Mouse (Mus musculus) kidney, postnatal 14 days (tissue): ENCODE measurements around the gene Gm17535.
A peak's percentile ranks its signal among the peaks of the same experiment; 100 is the strongest.
"Not testable (repeated sequence)": the region's sequence is repeated elsewhere in the genome, so short reads cannot be mapped to it uniquely, and the experiment has no call there.

Source experiments
- DNase-seq: peaks from one replicate; pipeline ENCODE4 v3.0.0; 2022; ENCODE audit warnings: mixed read lengths

The Gm17535 gene

GRCm38 (mm10) chr9:3025653-3026052 is 8.7 kb upstream of the Gm17535 start:
- peak; percentile 93 for DNase-seq

DNA sequence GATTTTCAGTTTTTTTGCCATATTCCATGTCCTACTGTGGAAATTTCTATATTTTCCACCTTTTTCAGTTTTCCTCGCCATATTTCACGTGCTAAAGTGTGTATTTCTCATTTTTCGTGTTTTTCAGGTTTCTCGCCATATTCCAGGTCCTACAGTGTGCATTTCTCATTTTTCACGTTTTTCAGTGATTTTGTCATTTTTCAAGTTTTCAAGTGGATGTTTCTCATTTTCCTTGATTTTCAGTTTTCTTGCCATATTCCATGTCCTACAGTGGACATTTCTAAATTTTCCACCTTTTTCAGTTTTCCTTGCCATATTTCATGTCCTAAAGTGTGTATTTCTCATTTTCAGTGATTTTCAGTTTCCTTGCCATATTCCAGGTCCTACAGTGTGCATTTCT is 8.3 kb upstream of the Gm17535 start:
- peak; percentile 60 for DNase-seq

DNA sequence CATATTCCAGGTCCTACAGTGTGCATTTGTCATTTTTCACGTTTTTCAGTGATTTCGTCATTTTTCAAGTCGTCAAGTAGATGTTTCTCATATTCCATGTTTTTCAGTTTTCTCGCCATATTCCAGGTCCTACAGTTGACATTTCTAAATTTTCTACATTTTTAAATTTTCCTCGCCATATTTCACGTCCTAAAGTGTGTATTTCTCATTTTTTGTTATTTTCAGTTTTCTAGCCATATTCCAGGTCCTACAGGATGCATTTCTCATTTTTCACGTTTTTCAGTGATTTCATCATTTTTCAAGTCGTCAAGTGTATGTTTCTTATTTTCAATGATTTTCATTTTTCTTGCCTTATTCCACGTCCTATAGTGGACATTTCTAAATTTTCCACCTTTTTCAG is 7.7 kb upstream of the Gm17535 start:
- DNase-seq = peak; percentile 69

GRCm38 (mm10) chr9:3027200-3027599 is 7.2 kb upstream of the Gm17535 start:
- peak; percentile 36 for DNase-seq

- peak; percentile 69 for DNase-seq
These were observed 5.0 kb upstream of the Gm17535 start for GRCm38 (mm10) chr9:3029276-3030000.

GRCm38 (mm10) chr9:3030677-3031318 is 3.6 kb upstream of the Gm17535 start:
- DNase-seq = peak; percentile 58

DNA sequence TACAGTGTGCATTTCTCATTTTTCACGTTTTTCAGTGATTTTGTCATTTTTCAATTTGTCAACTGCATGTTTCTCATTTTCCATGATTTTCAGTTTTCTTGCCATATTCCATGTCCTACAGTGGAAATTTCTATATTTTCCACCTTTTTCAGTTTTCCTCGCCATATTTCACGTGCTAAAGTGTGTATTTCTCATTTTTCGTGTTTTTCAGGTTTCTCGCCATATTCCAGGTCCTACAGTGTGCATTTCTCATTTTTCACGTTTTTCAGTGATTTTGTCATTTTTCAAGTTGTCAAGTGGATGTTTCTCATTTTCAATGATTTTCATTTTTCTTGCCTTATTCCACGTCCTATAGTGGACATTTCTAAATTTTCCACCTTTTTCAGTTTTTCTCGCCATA is 2.2 kb downstream of the Gm17535 start, which contains the start of gene Gm10715:
Gene Gm10715 (plus strand): TSS at position 301 of the 400 bp plus-strand sequence.
- DNase-seq = not testable (repeated sequence)

DNA sequence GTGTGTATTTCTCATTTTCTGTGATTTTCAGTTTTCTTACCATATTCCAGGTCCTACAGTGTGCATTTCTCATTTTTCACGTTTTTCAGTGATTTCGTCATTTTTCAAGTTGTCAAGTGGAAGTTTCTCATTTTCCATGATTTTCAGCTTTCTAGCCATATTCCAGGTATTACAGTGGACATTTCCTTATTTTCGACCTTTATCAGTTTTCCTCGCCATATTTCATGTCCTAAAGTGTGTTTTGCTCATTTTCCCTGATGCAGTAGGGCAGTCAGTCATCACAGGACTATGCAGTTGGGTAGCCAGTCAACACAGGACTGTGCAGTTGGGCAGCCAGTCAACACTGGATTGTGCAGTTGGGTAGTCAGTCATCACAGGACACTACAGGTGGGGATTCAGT is 3.8 kb downstream of the Gm17535 start:
- not testable (repeated sequence) for DNase-seq
